Mouse (Mus musculus): Measurements from ENCODE around the gene Alb. TPM values are rescaled to one million over a fixed set of nuclear protein-coding genes. Genes with fewer than 3 reads are reported as not detected.

The Alb gene
- polyA plus RNA-seq (2014; fragmentation: Illumina TruSeq; extraction: RNeasy Lipid Tissue Mini Kit (QIAGEN cat#74804); ENCODE audit: low read depth, low replicate concordance) = 14.8 TPM

DNA sequence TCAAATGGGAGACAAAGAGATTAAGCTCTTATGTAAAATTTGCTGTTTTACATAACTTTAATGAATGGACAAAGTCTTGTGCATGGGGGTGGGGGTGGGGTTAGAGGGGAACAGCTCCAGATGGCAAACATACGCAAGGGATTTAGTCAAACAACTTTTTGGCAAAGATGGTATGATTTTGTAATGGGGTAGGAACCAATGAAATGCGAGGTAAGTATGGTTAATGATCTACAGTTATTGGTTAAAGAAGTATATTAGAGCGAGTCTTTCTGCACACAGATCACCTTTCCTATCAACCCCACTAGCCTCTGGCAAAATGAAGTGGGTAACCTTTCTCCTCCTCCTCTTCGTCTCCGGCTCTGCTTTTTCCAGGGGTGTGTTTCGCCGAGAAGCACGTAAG, at the start of gene Alb:
Alb (plus strand) TSS at position 279 of the 400 bp plus-strand sequence.

DNA sequence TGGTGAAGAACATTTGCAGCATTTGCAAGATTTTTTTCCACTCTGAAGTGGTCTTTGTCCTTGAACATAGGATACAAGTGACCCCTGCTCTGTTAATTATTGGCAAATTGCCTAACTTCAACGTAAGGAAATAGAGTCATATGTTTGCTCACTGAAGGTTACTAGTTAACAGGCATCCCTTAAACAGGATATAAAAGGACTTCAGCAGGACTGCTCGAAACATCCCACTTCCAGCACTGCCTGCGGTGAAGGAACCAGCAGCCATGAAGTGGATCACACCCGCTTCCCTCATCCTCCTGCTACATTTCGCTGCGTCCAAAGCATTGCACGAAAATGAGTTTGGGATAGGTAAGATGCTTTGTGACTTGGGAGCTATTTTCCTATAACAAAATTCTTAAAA, 29.8 kb downstream of the Alb start, which contains the start of gene Afp:
Afp (plus strand) TSS at position 220 of the 400 bp plus-strand sequence.

DNA sequence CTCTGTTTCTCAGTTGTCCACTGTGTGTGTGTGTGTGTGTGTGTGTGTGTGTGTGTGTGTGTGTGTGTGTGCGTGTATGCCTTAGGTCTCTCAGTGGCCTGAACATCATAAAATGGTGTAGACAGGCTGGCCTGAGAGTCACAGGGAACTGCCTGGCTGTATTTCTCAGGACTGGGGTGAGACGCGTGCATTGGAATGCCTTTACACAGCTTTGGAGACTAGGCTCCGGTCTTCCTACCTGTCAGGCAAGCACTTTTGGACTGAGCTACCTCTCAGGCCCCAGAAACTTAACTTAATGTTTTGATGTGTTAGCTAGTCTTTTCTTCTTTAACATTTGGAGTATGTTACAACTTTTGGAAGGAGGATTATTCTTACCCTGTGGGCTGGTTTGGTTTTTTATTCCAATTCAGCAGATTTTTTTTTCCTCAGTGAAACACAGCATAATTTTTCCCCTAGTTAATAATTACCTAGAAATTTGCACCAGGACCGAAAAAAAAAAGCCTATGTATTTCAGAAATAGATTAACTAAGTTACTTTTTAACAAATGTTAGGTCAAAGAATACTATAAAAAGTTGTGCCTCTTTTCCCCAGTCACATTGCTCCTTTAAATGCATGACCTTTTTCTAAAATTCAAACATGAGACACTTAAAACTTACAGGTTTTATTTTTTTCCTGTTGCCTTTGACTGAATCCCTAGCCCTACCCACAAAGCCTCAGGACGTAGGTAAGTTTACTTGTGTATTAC, 57.8 kb downstream of the Alb start, which contains the start of gene Afm:
Afm (plus strand) TSS at position 577 of the 745 bp plus-strand sequence.

Other genes with a start within 250 kb of the Alb start
- 13.8 TPM for gene Cox18, start 236.9 kb upstream of the Alb start, polyA plus RNA-seq (2014; fragmentation: Illumina TruSeq; extraction: RNeasy Lipid Tissue Mini Kit (QIAGEN cat#74804); ENCODE audit: low read depth, low replicate concordance)
- gene Ankrd17, start 94.3 kb upstream of the Alb start, polyA plus RNA-seq (2014; fragmentation: Illumina TruSeq; extraction: RNeasy Lipid Tissue Mini Kit (QIAGEN cat#74804); ENCODE audit: low read depth, low replicate concordance) = 115 TPM
- 9.5 TPM for gene Gm9958, start 93.7 kb upstream of the Alb start, polyA plus RNA-seq (2014; fragmentation: Illumina TruSeq; extraction: RNeasy Lipid Tissue Mini Kit (QIAGEN cat#74804); ENCODE audit: low read depth, low replicate concordance)
- 2.7 TPM for gene Afp, start 29.8 kb downstream of the Alb start, polyA plus RNA-seq (2014; fragmentation: Illumina TruSeq; extraction: RNeasy Lipid Tissue Mini Kit (QIAGEN cat#74804); ENCODE audit: low read depth, low replicate concordance)
- gene Afm, start 58.0 kb downstream of the Alb start, polyA plus RNA-seq (2014; fragmentation: Illumina TruSeq; extraction: RNeasy Lipid Tissue Mini Kit (QIAGEN cat#74804); ENCODE audit: low read depth, low replicate concordance) = 74.6 TPM
- gene 5830473C10Rik, start 100.2 kb downstream of the Alb start, polyA plus RNA-seq (2014; fragmentation: Illumina TruSeq; extraction: RNeasy Lipid Tissue Mini Kit (QIAGEN cat#74804); ENCODE audit: low read depth, low replicate concordance) = 0.85 TPM
- gene Rassf6, start 179.8 kb downstream of the Alb start, polyA plus RNA-seq (2014; fragmentation: Illumina TruSeq; extraction: RNeasy Lipid Tissue Mini Kit (QIAGEN cat#74804); ENCODE audit: low read depth, low replicate concordance) = 67.4 TPM

Data from kidney, adult 10 weeks (tissue).